Mouse (Mus musculus) small intestine, adult 2 months (tissue): ENCODE measurements around the gene Nfkbie.

Experiments used
- CTCF ChIP-seq: fragments of 200-500 bp; IDR thresholded peaks from 2 replicates; pipeline ENCODE4 v1.5.1; 2012; ENCODE audit warnings: low read depth, mild to moderate bottlenecking, control low read depth, inconsistent platforms, low read length, moderate library complexity, mixed read lengths; ENCODE audit not compliant: insufficient replicate concordance, insufficient read length; ENCODE audit errors: extremely low read depth
- POLR2A ChIP-seq: fragments of 200-500 bp; IDR thresholded peaks from 2 replicates; pipeline ENCODE4 v1.6.1; 2012; ENCODE audit warnings: low read depth, mild to moderate bottlenecking, control low read depth, inconsistent platforms, low read length, moderate library complexity

DNA sequence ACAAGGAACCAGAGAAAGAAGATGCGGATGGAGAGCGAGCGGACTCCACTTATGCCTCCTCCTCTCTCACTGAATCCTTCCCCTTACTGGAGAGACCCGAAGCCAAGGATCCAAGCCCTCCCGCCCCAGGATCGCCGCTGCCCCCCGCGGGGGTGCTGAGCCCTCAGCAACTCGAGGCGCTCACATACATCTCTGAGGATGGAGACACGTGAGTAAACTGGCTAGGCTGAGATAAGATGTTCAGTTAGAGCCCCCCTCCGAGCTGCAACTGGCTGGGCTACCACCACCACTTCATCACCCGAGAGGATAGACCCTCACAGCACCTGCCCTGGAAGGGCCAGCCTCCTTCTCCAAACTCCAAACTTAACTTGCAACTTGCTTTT, 595 bp downstream of the Nfkbie start:
- TF ChIP-seq POLR2A = no peak
- TF ChIP-seq CTCF = no peak
